8 mouse cellular contexts compared by ENCODE assay signal in the genomic region with DNA sequence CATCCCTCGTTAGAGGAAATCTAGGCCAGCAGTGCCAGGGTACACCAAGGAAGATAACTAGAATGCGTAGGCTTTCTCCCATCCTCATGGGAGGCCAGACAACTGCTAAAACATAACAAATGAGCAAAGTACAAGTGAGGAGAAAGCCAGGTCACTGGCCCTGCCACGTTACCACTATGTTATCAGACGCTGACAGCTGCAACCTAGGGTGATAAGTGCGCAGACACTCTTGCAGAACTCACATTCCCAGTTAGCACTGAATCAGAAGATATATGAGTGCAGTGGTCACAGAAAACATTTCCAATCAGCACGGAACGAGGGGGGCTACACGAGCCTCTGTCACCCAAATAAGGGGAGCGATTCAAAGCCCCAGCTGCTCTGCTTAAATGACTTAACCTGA. TPM values are rescaled to one million over a fixed set of nuclear protein-coding genes. Genes with fewer than 3 reads are reported as not detected.
DNase-seq lines count a peak whose midpoint lies in the region; ATAC-seq and TF ChIP-seq lines count a peak whose summit lies in the region.
"Had no signal": no experiment of that assay in that cellular context is flagged by ENCODE, and none has a peak within 500 bp of the region (broad histone marks: within the 10 kb centered on the region; RNA-seq: fewer than 3 reads in every experiment).

No protein-coding gene starts in this region.

- H3K27ac ChIP-seq in CH12.LX (ENCODE audit: insufficient read depth, low read depth) (no peak overlapping the region), macrophage (no peak overlapping the region)
- H3K27ac ChIP-seq in forebrain, embryonic 13.5 days = no peak overlapping the region

- ATAC-seq in forebrain, embryonic 13.5 days = no peak

- in situ Hi-C loops in CH12.LX (cut with MboI; ENCODE audit: low pct_ligation_motif_present, low pct_unique_long_range_greater_than_20kb, low sequenced_read_pairs) = no loop called here

- dilution Hi-C loops in CH12.LX (cut with MboI; ENCODE audit: extremely low pct_ligation_motif_present, extremely low pct_unique_long_range_greater_than_20kb, low sequenced_read_pairs) = no loop called here

- DNase-seq in CH12.LX (ENCODE audit: extremely low read depth) = no peak
- DNase-seq in right cerebral cortex, postnatal 25 days = no peak
- DNase-seq in right cerebral cortex, postnatal 4 days = no peak
- DNase-seq in layer of hippocampus, adult 9-10 months (ENCODE audit: low spot score) = no peak
- DNase-seq: cerebellum, adult 18-20 months had no signal

- no peak for TF ChIP-seq EP300 in CH12.LX (IDR thresholded peaks at IDR 0.05; ENCODE audit: low read length)

- no peak for TF ChIP-seq POLR2A in CH12.LX (IDR thresholded peaks at IDR 0.05; ENCODE audit: low read depth, low read length)

- H3K27me3 ChIP-seq in C2C12 (ENCODE audit: control insufficient read depth, insufficient read depth, insufficient read length) = no peaks in the 10 kb centered on the region
- peaks cover 8% of the 10 kb centered on the region for H3K27me3 ChIP-seq in CH12.LX (replicated peaks)
- no peaks in the 10 kb centered on the region for H3K27me3 ChIP-seq in forebrain, embryonic 13.5 days

- 87% methylated on average over 9 of the region's 9 CpGs for WGBS in forebrain, embryonic 13.5 days
- 91% methylated on average over 9 of the region's 9 CpGs for WGBS in macrophage (ENCODE audit: missing documents)

- no peak overlapping the region for H3ac ChIP-seq in C2C12 (ENCODE audit: control insufficient read depth, insufficient read length, low read depth)

- no peak for TF ChIP-seq RAD21 in CH12.LX (IDR thresholded peaks at IDR 0.05; ENCODE audit: low read depth, low read length)

- no peaks in the 10 kb centered on the region for H3K9me3 ChIP-seq in CH12.LX (replicated peaks; ENCODE audit: low read length)
- H3K9me3 ChIP-seq in forebrain, embryonic 13.5 days (replicated peaks) = no peaks in the 10 kb centered on the region

- TF ChIP-seq CTCF in C2C12 (IDR thresholded peaks at IDR 0.05; ENCODE audit: control insufficient read depth, insufficient read depth, insufficient read length) (no peak), CH12.LX (conservative IDR thresholded peaks at IDR 0.05 in 1 of 2, IDR thresholded peaks at IDR 0.05 in 1 of 2; ENCODE audit: low read depth in 2 of 2, low read length in 2 of 2) (no peak)

- H3K79me2 ChIP-seq in C2C12 (ENCODE audit: control insufficient read depth, insufficient read depth) = peaks cover 34% of the 10 kb centered on the region
- peaks cover 21% of the 10 kb centered on the region for H3K79me2 ChIP-seq in CH12.LX (replicated peaks; ENCODE audit: control insufficient read depth, extremely low read depth, insufficient read depth, poor library complexity, severe bottlenecking)
- peaks cover 21% of the 10 kb centered on the region for H3K79me2 ChIP-seq in macrophage (ENCODE audit: inconsistent target)

- H3K4me3 ChIP-seq in C2C12 (ENCODE audit: insufficient read depth, poor library complexity, severe bottlenecking) = peak overlapping the region; percentile 97
- H3K4me3 ChIP-seq in CH12.LX (replicated peaks in 1 of 3; ENCODE audit: low read depth in 2 of 3, low read length in 2 of 3, poor library complexity in 1 of 3) = no peak overlapping the region
- peak overlapping the region; percentile 96 for H3K4me3 ChIP-seq in forebrain, embryonic 13.5 days
- H3K4me3 ChIP-seq in macrophage (ENCODE audit: inconsistent target) = peak overlapping the region; percentile 87

- H3K4me2 ChIP-seq in CH12.LX (ENCODE audit: insufficient read depth, low read depth, poor library complexity, severe bottlenecking) = peak overlapping the region; percentile 66; the same call in 1 of the 2 replicates
- H3K4me2 ChIP-seq in forebrain, embryonic 13.5 days = peak overlapping the region; percentile 98

- peaks cover 38% of the 10 kb centered on the region for H3K36me3 ChIP-seq in C2C12 (ENCODE audit: control insufficient read depth, insufficient read depth)
- peaks cover 30 to 44% of the 10 kb centered on the region in 2 experiments for H3K36me3 ChIP-seq in CH12.LX (replicated peaks in 1 of 2; ENCODE audit: control insufficient read depth in 1 of 2, insufficient read depth in 1 of 2, low read length in 1 of 2)
- H3K36me3 ChIP-seq in forebrain, embryonic 13.5 days (ENCODE audit: poor library complexity, severe bottlenecking) = peaks cover 38% of the 10 kb centered on the region
- H3K36me3 ChIP-seq in macrophage (ENCODE audit: inconsistent target) = peaks cover 38% of the 10 kb centered on the region; the same call in 1 of the 2 replicates

- H3K4me1 ChIP-seq in CH12.LX (ENCODE audit: control insufficient read depth in 1 of 2, insufficient read depth in 2 of 2) = peaks cover 3 to 10% of the 10 kb centered on the region in 2 experiments; a peak in 3 of 4 replicates
- H3K4me1 ChIP-seq in forebrain, embryonic 13.5 days = peaks cover 21% of the 10 kb centered on the region

- H3K79me3 ChIP-seq in C2C12 (ENCODE audit: low read depth) = peaks cover 12% of the 10 kb centered on the region

- H3K9ac ChIP-seq in CH12.LX (ENCODE audit: insufficient read depth, low read depth) = 0 out of 2 replicates have a peak overlapping the region, but pooled peaks have one; percentile 69
- no peak overlapping the region for H3K9ac ChIP-seq in forebrain, embryonic 13.5 days

TF ChIP-seq in C2C12, 6 proteins besides CTCF, POLR2A, EP300 and RAD21 (continues in another document):
- no peak for TF ChIP-seq CEBPB (IDR thresholded peaks at IDR 0.05; ENCODE audit: low read depth)
- TF ChIP-seq MAX (IDR thresholded peaks at IDR 0.05) = no peak
- no peak for TF ChIP-seq FOSL1 (IDR thresholded peaks at IDR 0.05; ENCODE audit: insufficient read depth, low read length, poor library complexity, severe bottlenecking)
- no peak for TF ChIP-seq MYOD1 (IDR thresholded peaks at IDR 0.05; ENCODE audit: control insufficient read depth, insufficient read length, low read depth)

TF ChIP-seq in CH12.LX, 34 proteins besides CTCF, POLR2A, EP300 and RAD21 (continues in another document):
- TF ChIP-seq USF1 (IDR thresholded peaks at IDR 0.05; ENCODE audit: low read depth, low read length) (no peak), PAX5 (IDR thresholded peaks at IDR 0.05; ENCODE audit: low read length) (no peak), POLR2AphosphoS2 (IDR thresholded peaks at IDR 0.05; ENCODE audit: low read depth, low read length) (no peak), MAX (IDR thresholded peaks at IDR 0.05; ENCODE audit: low read length) (no peak)

RNA-seq across cellular contexts. Expression of a gene that starts 1.4 kb away (rescaled TPM):
- polyA plus RNA-seq in C2C12 (2012; fragmentation: generic; extraction: Trizol) = 21.8 TPM
- 49.9 and 52.0 TPM in 2 replicates for total RNA-seq in CH12.LX (2012; rRNA removed)
- total RNA-seq in CH12.LX (2014; rRNA removed) = 59.1 and 61.2 TPM in 2 replicates
- 41.8 and 48.1 TPM in 2 replicates for polyA plus RNA-seq in CH12.LX (2012; ENCODE audit: insufficient read length, low read depth)
- 44.7 and 49.6 TPM in 2 replicates for polyA plus RNA-seq in forebrain, embryonic 13.5 days (2015; fragmentation: Nextera tagmentation; extraction: Ambion mirVana)
- 100 to 1,000 TPM in 9 of 26 experiments, 10 to 100 TPM in 16, 1 to 10 TPM in 1; 9.3 to 411 (median 68.6) TPM for total RNA-seq in macrophage (2018; cell fraction: chromatin; rRNA removed)
- total RNA-seq in macrophage (2018; cell fraction: cytosol; rRNA removed) = 10 to 100 TPM; 24.2 to 79.0 (median 46.2) TPM
- total RNA-seq in macrophage (2018; cell fraction: nucleus; rRNA removed) = 100 to 1,000 TPM in 4 of 26 experiments, 10 to 100 TPM in 22; 13.2 to 328 (median 57.5) TPM
- 27.9 to 38.8 TPM (median 30.7 TPM) in 3 replicates for polyA plus RNA-seq in macrophage (2018)

RNA-seq across cellular contexts. Expression of a gene that starts 12.2 kb away (rescaled TPM):
- polyA plus RNA-seq in C2C12 (2012; fragmentation: generic; extraction: Trizol) = 80.5 TPM
- total RNA-seq in CH12.LX (2012; rRNA removed) = 9.5 and 18.2 TPM in 2 replicates
- total RNA-seq in CH12.LX (2014; rRNA removed) = 0.93 and 1.8 TPM in 2 replicates
- polyA plus RNA-seq in CH12.LX (2012; ENCODE audit: insufficient read length, low read depth) = 1.1 and 2.7 TPM in 2 replicates
- polyA plus RNA-seq in forebrain, embryonic 13.5 days (2015; fragmentation: Nextera tagmentation; extraction: Ambion mirVana) = 1.7 and 2.5 TPM in 2 replicates
- total RNA-seq in macrophage (2018; cell fraction: chromatin; rRNA removed) = not detected
- total RNA-seq in macrophage (2018; cell fraction: cytosol; rRNA removed) = under 1 TPM in 5 of 26 experiments, not detected in 21; 0.25 to 0.32 (median 0.31) TPM
- total RNA-seq in macrophage (2018; cell fraction: nucleus; rRNA removed) = not detected
- polyA plus RNA-seq in macrophage (2018) = 0.47 TPM in 1 of 3 replicates, not detected in the others

RNA-seq across cellular contexts. Expression of a gene that starts 18.9 kb away (rescaled TPM):
- 1.5 TPM for polyA plus RNA-seq in C2C12 (2012; fragmentation: generic; extraction: Trizol)
- 4.7 and 9.2 TPM in 2 replicates for total RNA-seq in CH12.LX (2012; rRNA removed)
- 2.3 and 2.6 TPM in 2 replicates for total RNA-seq in CH12.LX (2014; rRNA removed)
- 3.3 and 3.4 TPM in 2 replicates for polyA plus RNA-seq in CH12.LX (2012; ENCODE audit: insufficient read length, low read depth)
- polyA plus RNA-seq in forebrain, embryonic 13.5 days (2015; fragmentation: Nextera tagmentation; extraction: Ambion mirVana) = 0.88 and 0.93 TPM in 2 replicates
- not detected for total RNA-seq in macrophage (2018; cell fraction: chromatin; rRNA removed)
- total RNA-seq in macrophage (2018; cell fraction: cytosol; rRNA removed) = not detected
- total RNA-seq in macrophage (2018; cell fraction: nucleus; rRNA removed) = not detected
- polyA plus RNA-seq in macrophage (2018) = not detected in 3 replicates

RNA-seq across cellular contexts. Expression of a gene that starts 42.8 kb away (rescaled TPM):
- polyA plus RNA-seq in C2C12 (2012; fragmentation: generic; extraction: Trizol) (28.6 TPM), CH12.LX (2012; ENCODE audit: insufficient read length, low read depth) (87.5 and 109 TPM in 2 replicates), macrophage (2018) (0.33 to 11.7 TPM (median 3.7 TPM) in 3 replicates)
- total RNA-seq in CH12.LX (2012; rRNA removed) (40.5 and 45.0 TPM in 2 replicates), CH12.LX (2014; rRNA removed) (16.1 and 18.6 TPM in 2 replicates)
- 42.9 and 50.7 TPM in 2 replicates for polyA plus RNA-seq in forebrain, embryonic 13.5 days (2015; fragmentation: Nextera tagmentation; extraction: Ambion mirVana)
- total RNA-seq in macrophage (2018; cell fraction: chromatin; rRNA removed) = 10 to 100 TPM in 1 of 26 experiments, 1 to 10 TPM in 22, under 1 TPM in 3; 0.46 to 14.4 (median 4.3) TPM
- 1 to 10 TPM in 19 of 26 experiments, under 1 TPM in 7; 0.65 to 2.5 (median 1.4) TPM for total RNA-seq in macrophage (2018; cell fraction: cytosol; rRNA removed)
- total RNA-seq in macrophage (2018; cell fraction: nucleus; rRNA removed) = 10 to 100 TPM in 1 of 26 experiments, 1 to 10 TPM in 19, under 1 TPM in 6; 0.58 to 25.8 (median 1.7) TPM

RNA-seq across cellular contexts. Expression of a gene that starts 53.0 kb away (rescaled TPM):
- polyA plus RNA-seq in C2C12 (2012; fragmentation: generic; extraction: Trizol) (27.1 TPM), CH12.LX (2012; ENCODE audit: insufficient read length, low read depth) (39.9 and 45.2 TPM in 2 replicates), macrophage (2018) (19.2 to 23.2 TPM (median 20.3 TPM) in 3 replicates)
- total RNA-seq in CH12.LX (2012; rRNA removed) (38.2 and 38.7 TPM in 2 replicates), CH12.LX (2014; rRNA removed) (25.6 and 28.0 TPM in 2 replicates)
- polyA plus RNA-seq in forebrain, embryonic 13.5 days (2015; fragmentation: Nextera tagmentation; extraction: Ambion mirVana) = 49.3 and 53.9 TPM in 2 replicates
- 100 to 1,000 TPM in 1 of 26 experiments, 10 to 100 TPM in 22, 1 to 10 TPM in 3; 6.2 to 103 (median 35.1) TPM for total RNA-seq in macrophage (2018; cell fraction: chromatin; rRNA removed)
- total RNA-seq in macrophage (2018; cell fraction: cytosol; rRNA removed) = 10 to 100 TPM; 10.1 to 27.6 (median 20.1) TPM
- 10 to 100 TPM in 23 of 26 experiments, 1 to 10 TPM in 3; 5.2 to 75.6 (median 22.9) TPM for total RNA-seq in macrophage (2018; cell fraction: nucleus; rRNA removed)

Comparison
In these comparisons a context has a peak if more than half of its experiments do, and no peak if none do; other contexts are left out.
1. H3K4me3 ChIP-seq: peak in C2C12 (single experiment), forebrain, embryonic 13.5 days (single experiment) and macrophage (single experiment); none in CH12.LX (0 of 3).
2. RNA of a gene that starts 12.2 kb away (polyA plus RNA-seq): 80.5 TPM in C2C12 (single experiment); 1.7 to 2.5 TPM in forebrain, embryonic 13.5 days, 1.1 to 2.7 TPM in CH12.LX and 0.47 TPM in macrophage; every median in the first group is over 10 times any median in the second.